Mouse (Mus musculus) heart, embryonic 10.5 days (tissue): ENCODE results near the gene Lrrc47. TPM values are rescaled to one million over a fixed set of nuclear protein-coding genes. Genes with fewer than 3 reads are reported as not detected.

Source experiments
- DNase-seq: peaks from one replicate; pipeline ENCODE4 v3.0.0-alpha.2; 2017; ENCODE audit warnings: low spot score
- H3K27ac ChIP-seq: fragments of 300-500 bp; sonication (generic); 2 replicates; pipeline ENCODE4 v1.5.1; 2016; ENCODE audit warnings: mild to moderate bottlenecking
- H3K27me3 ChIP-seq: fragments of 300-500 bp; sonication (generic); 2 replicates; pipeline ENCODE4 v1.6.1; 2016; ENCODE audit warnings: mild to moderate bottlenecking; ENCODE audit not compliant: poor library complexity, insufficient read depth, severe bottlenecking
- H3K36me3 ChIP-seq: fragments of 300-500 bp; sonication (generic); 2 replicates; pipeline ENCODE4 v1.6.1; 2016; ENCODE audit warnings: mild to moderate bottlenecking, moderate library complexity
- H3K4me1 ChIP-seq: fragments of 300-500 bp; sonication (generic); 2 replicates; pipeline ENCODE4 v1.6.1; 2016; ENCODE audit warnings: mild to moderate bottlenecking
- H3K4me3 ChIP-seq: fragments of 300-500 bp; sonication (generic); 2 replicates; pipeline ENCODE4 v1.5.1; 2016; ENCODE audit warnings: mild to moderate bottlenecking, moderate library complexity
- H3K9me3 ChIP-seq: fragments of 300-500 bp; sonication (generic); 2 replicates; pipeline ENCODE4 v1.6.1; 2016; ENCODE audit warnings: mild to moderate bottlenecking, moderate library complexity
- WGBS: fragments of 180-500 bp; shearing (Covaris S2); methylation state at CpG from one replicate; pipeline ENCODE4 v1.1.7; 2016; 5-methylcytosine and 5-hydroxymethylcytosine counted together
- polyA plus RNA-seq: library from polyadenylated mRNA; unstranded; fragments of >200 nt; fragmentation: Nextera tagmentation; extraction: Ambion mirVana; gene quantifications from 2 replicates; pipeline ENCODE4 v1.2.1, GENCODE M21; 2016

The Lrrc47 gene
- polyA plus RNA-seq, 1 experiment from 2014 or later, result 27.0 TPM

DNA sequence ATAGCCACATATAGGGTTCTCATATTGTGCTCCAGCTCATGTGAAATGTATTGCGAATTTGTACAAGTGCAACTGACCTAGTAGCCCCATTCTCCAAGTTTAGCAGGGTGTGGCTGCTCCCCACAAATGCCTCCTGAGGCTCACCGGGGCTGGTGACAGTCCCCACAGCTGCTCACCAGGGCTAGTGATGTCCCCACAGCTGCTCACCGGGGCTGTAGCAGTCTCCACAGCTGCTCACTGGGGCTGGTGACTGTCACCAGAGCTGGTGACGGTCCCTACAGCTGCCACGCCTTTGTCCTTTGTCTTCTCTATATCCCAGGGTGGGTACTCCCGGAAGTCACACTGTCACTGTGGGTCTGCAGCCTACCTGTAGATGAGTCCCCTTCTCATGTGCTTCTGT, 5.3 kb upstream of the Lrrc47 start:
- no peaks in the 10 kb centered on the region; the same call in 1 of the 2 replicates for H3K4me1 ChIP-seq
- H3K27ac ChIP-seq, result no peak overlapping the region
- WGBS, result 87% methylated on average over 6 of the region's 6 CpGs
- no peak for DNase-seq
- no peaks in the 10 kb centered on the region for H3K27me3 ChIP-seq
- H3K36me3 ChIP-seq, result peaks cover 54% of the 10 kb centered on the region
- no peaks in the 10 kb centered on the region for H3K9me3 ChIP-seq
- H3K4me3 ChIP-seq, result no peak overlapping the region

DNA sequence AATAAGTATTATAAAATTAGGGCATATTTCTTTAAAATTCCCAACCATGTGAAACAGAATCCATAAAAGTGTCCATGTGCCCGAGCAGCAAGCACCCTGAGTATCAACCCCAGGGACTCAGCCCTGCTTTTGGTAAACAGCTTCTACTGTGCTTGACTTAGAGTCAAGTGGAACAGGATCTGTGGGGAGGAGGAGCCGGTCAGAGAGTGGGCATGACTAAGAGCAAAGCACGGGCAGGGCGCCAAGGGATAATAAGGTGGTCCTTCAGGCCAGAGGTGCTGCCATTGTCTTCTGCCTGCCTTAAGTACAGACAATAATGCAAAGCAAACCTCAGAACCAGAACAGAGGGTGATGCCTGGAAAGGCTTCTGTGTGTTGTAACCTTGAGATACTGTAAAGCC, 3.8 kb upstream of the Lrrc47 start:
- H3K4me1 ChIP-seq, result peaks cover 7% of the 10 kb centered on the region
- no peaks in the 10 kb centered on the region for H3K9me3 ChIP-seq
- no peak overlapping the region for H3K27ac ChIP-seq
- no peaks in the 10 kb centered on the region for H3K27me3 ChIP-seq
- WGBS, result 80% methylated on average over 4 of the region's 4 CpGs
- no peak for DNase-seq
- peaks cover 42% of the 10 kb centered on the region for H3K36me3 ChIP-seq
- H3K4me3 ChIP-seq, result no peak overlapping the region

GRCm38 (mm10) chr4:154010907-154011645, 455 bp upstream of the Lrrc47 start:
- Histone ChIP-seq H3K27ac (peak overlapping the region; percentile 94), H3K4me3 (peak overlapping the region; percentile 100), H3K4me1 (peaks cover 18% of the 10 kb centered on the region), H3K9me3 (no peaks in the 10 kb centered on the region), H3K27me3 (no peaks in the 10 kb centered on the region), H3K36me3 (peaks cover 35% of the 10 kb centered on the region)
- WGBS, result 27% methylated on average over 13 of the region's 13 CpGs
- DNase-seq, result no peak

DNA sequence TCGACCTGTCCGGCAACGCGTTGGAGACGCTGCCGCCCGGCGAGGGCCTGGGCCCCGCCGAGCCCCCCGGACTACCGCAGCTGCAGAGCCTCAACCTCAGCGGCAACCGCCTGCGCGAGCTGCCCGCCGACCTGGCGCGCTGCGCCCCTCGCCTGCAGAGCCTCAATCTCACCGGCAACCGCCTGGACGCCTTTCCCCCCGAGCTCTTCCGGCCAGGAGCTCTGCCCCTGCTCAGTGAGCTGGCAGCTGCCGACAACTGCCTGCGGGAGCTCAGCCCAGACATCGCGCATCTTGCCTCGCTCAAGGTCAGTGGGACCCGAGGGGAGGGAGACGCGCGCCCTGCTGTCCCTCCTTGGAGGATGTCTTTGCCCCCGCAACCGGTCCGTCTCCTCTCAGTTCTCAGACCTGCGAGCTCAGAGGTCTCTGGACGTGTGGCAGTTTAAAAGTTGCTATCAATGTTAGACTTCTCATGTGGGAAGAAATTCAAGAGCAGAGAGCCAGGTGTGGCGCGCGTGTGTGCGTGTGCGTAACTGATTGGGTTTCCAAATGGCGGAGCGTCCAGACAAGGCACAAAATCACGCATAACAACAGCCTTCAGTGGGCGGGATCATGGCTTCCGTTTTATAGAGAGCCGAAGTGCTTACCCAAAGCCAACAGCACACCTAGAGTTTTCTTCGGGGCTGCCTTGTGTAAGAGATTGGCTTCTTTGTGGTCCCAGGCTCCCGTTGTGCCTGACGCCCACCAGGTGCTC, 776 bp downstream of the Lrrc47 start:
- 2% methylated on average over 55 of the region's 55 CpGs for WGBS

GRCm38 (mm10) chr4:154015476-154015875, 3.9 kb downstream of the Lrrc47 start:
- Histone ChIP-seq H3K9me3 (no peaks in the 10 kb centered on the region), H3K4me1 (peaks cover 18% of the 10 kb centered on the region), H3K4me3 (no peak overlapping the region), H3K36me3 (peaks cover 68% of the 10 kb centered on the region), H3K27me3 (no peaks in the 10 kb centered on the region), H3K27ac (no peak overlapping the region)
- DNase-seq, result no peak
- WGBS, result 88% methylated on average over 11 of the region's 11 CpGs

More for the DNA sequence above, 776 bp downstream of the Lrrc47 start:
- peaks cover 18% of the 10 kb centered on the region for H3K4me1 ChIP-seq
- peak overlapping the region; percentile 94 for H3K27ac ChIP-seq
- H3K9me3 ChIP-seq, result no peaks in the 10 kb centered on the region
- H3K36me3 ChIP-seq, result peaks cover 36% of the 10 kb centered on the region
- DNase-seq, result no peak
- H3K4me3 ChIP-seq, result peak overlapping the region; percentile 100
- no peaks in the 10 kb centered on the region for H3K27me3 ChIP-seq

- peaks cover 26% of the 10 kb centered on the region for H3K4me1 ChIP-seq
- DNase-seq, result no peak
- no peak overlapping the region for H3K4me3 ChIP-seq
- peaks cover 85% of the 10 kb centered on the region for H3K36me3 ChIP-seq
- WGBS, result 77% methylated on average over 7 of the region's 7 CpGs
- no peak overlapping the region for H3K27ac ChIP-seq
- no peaks in the 10 kb centered on the region for H3K9me3 ChIP-seq
- H3K27me3 ChIP-seq, result no peaks in the 10 kb centered on the region
These were observed 8.0 kb downstream of the Lrrc47 start for GRCm38 (mm10) chr4:154019571-154019970.

- H3K4me1 ChIP-seq, result peaks cover 45% of the 10 kb centered on the region
- WGBS, result 82% methylated on average over 9 of the region's 9 CpGs
- H3K27ac ChIP-seq, result no peak overlapping the region
- H3K36me3 ChIP-seq, result peaks cover 66% of the 10 kb centered on the region
- no peak overlapping the region for H3K4me3 ChIP-seq
- no peak for DNase-seq
- 0 out of 2 replicates have a peak, but pooled peaks cover 2% of the 10 kb centered on the region for H3K27me3 ChIP-seq
- H3K9me3 ChIP-seq, result no peaks in the 10 kb centered on the region
These were observed 9.9 kb downstream of the Lrrc47 start for GRCm38 (mm10) chr4:154021432-154021831.

DNA sequence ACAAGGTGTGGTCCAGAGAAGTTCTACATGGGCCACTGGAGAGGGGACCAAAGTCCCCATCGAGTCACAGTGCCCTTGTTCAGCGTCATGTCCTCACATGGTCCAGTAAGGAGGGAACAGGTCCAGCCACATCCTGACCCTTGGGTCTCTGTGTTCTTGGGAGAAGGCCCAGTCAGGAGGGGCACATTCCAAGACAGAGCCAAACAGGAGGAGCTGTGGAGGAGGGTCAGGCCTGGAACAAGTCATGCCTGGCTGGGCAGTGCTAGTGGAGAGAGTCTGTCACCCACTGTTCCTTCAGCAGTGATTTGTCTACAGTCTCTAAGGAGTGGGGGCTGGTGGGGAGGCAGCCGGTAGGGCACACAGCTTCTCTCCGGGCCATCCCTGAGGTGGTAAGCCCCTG, 10.9 kb downstream of the Lrrc47 start:
- Histone ChIP-seq H3K27ac (peak overlapping the region; percentile 85; the same call in 1 of the 2 replicates), H3K4me3 (no peak overlapping the region), H3K9me3 (no peaks in the 10 kb centered on the region), H3K27me3 (peaks cover 12% of the 10 kb centered on the region), H3K4me1 (peaks cover 47% of the 10 kb centered on the region), H3K36me3 (peaks cover 56% of the 10 kb centered on the region)
- no peak for DNase-seq
- 73% methylated on average over 4 of the region's 4 CpGs for WGBS

DNA sequence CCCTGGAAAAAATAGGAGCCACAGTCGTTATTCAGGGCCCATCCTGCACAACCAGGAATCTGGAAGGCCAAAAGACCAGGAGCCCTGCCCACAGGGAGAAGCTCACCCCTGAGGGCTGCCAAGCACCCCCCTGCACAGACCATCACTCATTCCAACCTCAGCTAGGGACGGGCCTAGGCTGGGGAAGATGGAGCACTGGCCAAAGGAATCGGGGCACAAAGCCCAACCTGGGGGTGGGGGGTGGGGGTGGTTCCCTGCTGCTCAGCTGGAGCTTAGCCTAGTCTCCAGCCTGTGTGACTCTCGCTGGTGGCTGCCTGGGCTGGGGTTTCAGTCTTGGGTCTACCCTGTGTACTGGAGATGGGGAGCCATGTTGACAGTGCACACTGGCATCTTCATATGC, 11.3 kb downstream of the Lrrc47 start:
- peak overlapping the region; percentile 68; the same call in 1 of the 2 replicates for H3K4me3 ChIP-seq
- DNase-seq, result no peak
- H3K27me3 ChIP-seq, result peaks cover 16% of the 10 kb centered on the region
- peak overlapping the region; percentile 85 for H3K27ac ChIP-seq
- no peaks in the 10 kb centered on the region for H3K9me3 ChIP-seq
- peaks cover 47% of the 10 kb centered on the region for H3K4me1 ChIP-seq
- peaks cover 52% of the 10 kb centered on the region for H3K36me3 ChIP-seq
- WGBS, result 48% methylated on average over 4 of the region's 4 CpGs

DNA sequence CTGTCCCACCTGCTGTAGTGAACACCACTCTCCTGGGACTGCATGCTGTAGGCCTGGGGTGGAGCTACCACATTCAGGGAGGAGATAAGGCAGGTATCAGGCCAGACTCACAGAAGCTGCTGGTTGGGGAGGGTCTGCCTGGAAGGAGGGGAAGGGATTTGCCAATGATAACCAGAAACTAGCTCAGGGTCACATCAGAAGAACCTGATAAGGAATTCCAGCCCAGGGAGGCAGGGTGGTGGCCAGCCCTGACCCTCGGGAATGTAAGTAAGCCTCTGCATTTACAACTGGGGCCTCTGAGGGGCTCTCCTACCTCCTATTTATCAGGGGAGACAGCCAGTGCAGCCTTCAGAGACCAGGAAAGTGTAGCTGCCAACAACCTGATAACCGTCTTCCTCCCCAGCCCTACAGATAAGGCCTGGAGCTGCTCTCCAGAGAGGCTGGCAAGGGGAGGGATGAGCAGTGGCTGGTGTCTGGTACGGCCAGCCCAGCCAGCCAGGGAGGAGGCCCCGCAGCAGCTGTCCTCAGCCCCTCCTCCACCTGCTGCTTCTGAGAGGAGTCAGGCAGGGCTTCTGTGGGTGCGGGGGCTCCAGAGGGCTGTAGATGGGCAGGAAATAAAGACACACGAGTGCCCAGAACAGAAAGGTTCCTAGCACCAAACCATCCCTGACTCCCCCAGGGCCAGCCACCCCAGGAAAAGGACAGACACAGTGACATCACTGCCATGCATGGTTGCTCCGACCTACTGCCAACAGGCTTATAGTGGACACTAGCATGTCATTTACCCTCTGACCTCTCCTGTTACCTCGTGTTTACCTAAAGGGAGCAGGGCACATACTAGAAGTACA, 12.4 kb downstream of the Lrrc47 start:
- Histone ChIP-seq H3K36me3 (peaks cover 41% of the 10 kb centered on the region), H3K4me3 (peak overlapping the region; percentile 68), H3K9me3 (no peaks in the 10 kb centered on the region), H3K27me3 (peaks cover 21% of the 10 kb centered on the region), H3K4me1 (peaks cover 47% of the 10 kb centered on the region), H3K27ac (peak overlapping the region; percentile 85)
- peak; percentile 95 for DNase-seq
- whole genome bisulfite sequencing, result 11% methylated on average over 8 of the region's 8 CpGs

DNA sequence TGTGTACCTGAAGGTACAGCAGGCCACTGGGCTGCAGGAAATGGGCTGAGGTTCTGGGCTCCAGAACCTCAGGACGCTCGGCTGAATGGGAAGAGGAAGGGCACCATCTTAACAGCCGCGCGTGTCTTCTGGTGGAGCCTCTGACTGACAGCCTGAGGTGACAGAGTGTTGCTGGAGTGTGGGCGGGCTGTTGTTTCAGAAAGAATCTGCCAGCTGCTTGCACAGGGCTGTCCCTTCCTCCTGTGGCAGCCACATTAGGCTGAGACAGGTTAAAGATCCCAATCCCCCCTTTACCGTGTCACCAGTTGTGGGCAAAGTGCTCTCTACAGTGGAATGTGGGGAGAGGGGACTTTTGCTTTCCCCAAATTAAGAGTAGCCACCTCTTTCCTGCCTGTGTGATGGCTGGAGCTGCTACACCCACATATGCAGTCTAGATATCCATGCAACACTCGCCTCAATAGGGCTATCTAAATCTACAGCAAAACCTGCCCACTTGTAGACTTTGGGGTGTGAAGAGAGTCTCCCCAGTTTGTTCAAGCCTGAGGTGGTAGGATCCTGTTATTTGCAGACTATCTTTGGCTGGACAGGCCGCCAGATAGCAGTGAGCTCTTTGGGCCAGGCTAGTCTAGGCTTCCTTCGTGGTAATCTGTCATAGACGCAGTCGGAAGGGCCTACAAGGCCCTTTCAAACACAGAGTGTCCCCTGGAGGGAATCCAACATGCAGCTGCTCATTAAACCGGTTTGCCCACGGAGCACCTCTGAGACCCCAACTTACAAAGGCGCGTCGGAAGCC, 13.4 kb downstream of the Lrrc47 start:
- Histone ChIP-seq H3K27ac (peak overlapping the region; percentile 85), H3K4me1 (peaks cover 47% of the 10 kb centered on the region), H3K4me3 (peak overlapping the region; percentile 68), H3K9me3 (no peaks in the 10 kb centered on the region), H3K27me3 (peaks cover 21% of the 10 kb centered on the region), H3K36me3 (peaks cover 31% of the 10 kb centered on the region)
- 15% methylated on average over 17 of the region's 17 CpGs for WGBS
- DNase-seq, result peak; percentile 86
